Mouse (Mus musculus) right cerebral cortex, adult 2 months (tissue): ENCODE results near the gene 1700012P22Rik.

ENCODE experiments used
- DNase-seq, 2 experiments: peaks; one replicate each; pipeline ENCODE4 v3.0.0; 2021 to 2022; ENCODE audit warnings: low spot score in 2 of 2

The 1700012P22Rik gene

DNA sequence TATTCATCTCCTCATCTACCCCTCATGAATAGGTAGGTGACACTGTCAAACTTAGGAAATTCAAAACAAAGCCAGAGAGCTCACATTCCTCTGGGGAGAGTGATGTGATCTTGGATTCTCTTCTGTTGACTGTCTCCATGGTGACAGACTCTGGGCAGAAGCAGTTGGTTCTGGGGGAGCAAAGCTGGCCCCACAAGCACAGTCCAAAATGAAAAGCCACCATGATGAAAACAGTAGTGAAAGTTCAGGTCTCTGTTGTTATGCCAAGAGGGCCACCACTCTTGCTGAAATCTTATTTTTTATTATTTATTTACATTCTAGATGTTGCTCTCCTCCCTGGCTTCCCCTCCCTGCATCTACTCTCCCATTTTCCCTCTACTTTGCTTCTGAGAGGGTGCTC lies at the start of gene 1700012P22Rik:
TSS of gene 1700012P22Rik (minus strand) at position 101 of the 400 bp plus-strand sequence.
- DNase-seq, result no peak

- no peak for DNase-seq
Observed at GRCm38 (mm10) chr4:144468091-144468490, 29.5 kb upstream of the 1700012P22Rik start.

- DNase-seq, result no peak
Observed at GRCm38 (mm10) chr4:144465206-144465605, 26.6 kb upstream of the 1700012P22Rik start.

- DNase-seq, result no peak
Observed at GRCm38 (mm10) chr4:144463656-144464055, 25.1 kb upstream of the 1700012P22Rik start, which contains the start of gene Aadacl3. Aadacl3 (minus strand) TSS chr4:144463756.

DNA sequence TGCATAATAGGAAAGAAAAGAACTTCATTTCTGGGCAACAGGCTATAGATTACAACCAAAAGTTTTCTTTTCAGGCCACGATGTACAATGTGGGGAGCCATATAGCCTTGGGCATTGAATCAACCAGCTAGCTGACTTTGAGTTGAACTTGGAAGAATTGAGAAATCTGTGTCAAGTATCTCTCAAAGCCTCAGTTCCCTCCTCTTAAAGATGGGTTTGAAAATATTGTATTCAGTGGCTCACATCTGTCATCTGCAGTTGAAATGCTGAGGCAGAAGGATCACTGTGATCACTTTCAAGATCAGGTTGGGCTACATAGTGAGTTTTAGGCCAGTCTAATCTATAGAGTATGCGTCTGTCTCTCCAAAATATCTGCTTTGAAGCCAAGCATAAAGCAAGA lies 14.6 kb upstream of the 1700012P22Rik start, which contains the start of gene Gm9944:
TSS of gene Gm9944 (minus strand) at position 101 of the 400 bp plus-strand sequence.
- no peak for DNase-seq

- no peak for DNase-seq
Observed at GRCm38 (mm10) chr4:144448546-144448945, 10.0 kb upstream of the 1700012P22Rik start.

DNA sequence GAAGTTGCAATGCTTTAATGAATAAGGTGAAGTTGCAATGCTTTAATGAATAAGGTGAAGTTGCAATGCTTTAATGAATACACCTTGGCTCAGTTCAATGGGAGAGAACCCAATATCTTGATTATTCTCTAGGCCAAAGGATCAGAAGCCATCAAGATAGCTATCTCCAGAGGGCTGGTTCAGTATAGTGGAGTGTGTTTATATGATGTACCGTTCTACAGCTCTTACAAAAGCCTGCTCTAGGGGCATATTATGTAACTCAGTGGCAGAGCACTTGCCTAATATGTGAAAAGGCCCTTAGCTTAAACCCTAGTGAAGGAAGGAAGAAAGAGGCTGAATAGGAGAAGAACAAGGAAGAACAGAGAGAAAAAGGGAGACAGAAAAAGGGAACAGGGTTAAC lies 3.0 kb upstream of the 1700012P22Rik start:
- DNase-seq, result no peak

- no peak for DNase-seq
Observed at GRCm38 (mm10) chr4:144441095-144441494, 2.5 kb upstream of the 1700012P22Rik start.

DNA sequence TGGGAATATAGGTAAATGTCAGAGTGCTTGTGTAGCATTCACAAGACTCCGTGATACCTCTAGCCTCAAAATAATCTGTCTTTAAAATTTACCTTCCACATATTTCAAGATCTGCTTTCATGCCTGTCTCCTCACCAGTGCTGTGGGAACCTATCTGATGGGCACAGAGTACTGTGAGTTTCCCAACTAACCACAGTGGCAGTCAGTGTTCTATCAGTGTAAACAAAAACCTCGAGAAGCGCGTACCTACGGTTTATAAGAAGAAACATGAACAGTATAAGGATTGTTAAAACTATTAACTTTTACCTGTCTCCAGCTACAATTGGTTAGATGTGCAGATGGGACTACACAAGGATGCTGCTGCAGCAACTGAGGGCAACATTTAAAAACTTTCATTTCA lies 5.4 kb downstream of the 1700012P22Rik start:
- no peak for DNase-seq

DNA sequence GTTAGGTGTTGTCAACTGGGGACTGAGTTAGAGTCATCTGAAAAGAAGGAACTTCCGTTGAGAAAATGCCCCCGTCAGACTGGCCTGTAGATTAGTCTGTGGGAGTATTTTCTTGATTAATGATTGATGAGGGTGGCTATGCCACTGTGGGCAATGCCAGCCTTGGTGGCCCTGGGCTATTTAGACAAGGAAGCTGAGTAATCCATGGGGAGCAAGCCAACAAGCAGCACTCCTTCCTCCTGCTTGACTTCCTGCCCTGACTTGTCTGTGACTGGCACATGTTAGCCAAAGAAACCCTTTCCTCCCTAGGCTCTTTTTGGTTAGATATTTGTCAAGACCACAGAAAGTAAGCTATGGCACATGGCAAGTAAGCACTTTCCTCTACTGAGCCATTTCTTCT lies 7.8 kb downstream of the 1700012P22Rik start:
- no peak for DNase-seq

DNA sequence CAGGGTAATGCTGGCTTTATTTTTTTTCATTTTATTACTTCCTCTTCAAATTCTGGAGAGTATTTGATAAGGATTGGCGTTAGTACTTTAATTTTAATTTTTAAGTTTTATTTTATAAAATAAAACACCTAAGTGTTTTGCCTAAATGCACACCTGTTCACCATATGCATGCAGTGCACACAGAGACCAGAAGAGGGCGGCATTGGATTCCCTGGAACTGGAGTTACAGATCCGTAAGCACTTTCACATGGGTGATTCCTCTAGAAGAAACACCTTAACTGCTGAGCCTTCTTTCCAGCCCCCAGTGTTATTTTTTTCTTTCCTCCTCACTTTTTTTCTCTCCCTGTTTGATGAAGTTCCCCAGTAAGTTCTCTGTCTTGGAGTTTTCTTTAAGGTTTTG lies 9.7 kb downstream of the 1700012P22Rik start:
- no peak for DNase-seq

- DNase-seq, result no peak
Observed at GRCm38 (mm10) chr4:144424590-144424989, 14.0 kb downstream of the 1700012P22Rik start.

GRCm38 (mm10) chr4:144420644-144421043 lies 17.9 kb downstream of the 1700012P22Rik start:
- no peak for DNase-seq

- no peak for DNase-seq
Observed at GRCm38 (mm10) chr4:144408290-144408689, 30.3 kb downstream of the 1700012P22Rik start, which contains the start of gene Pramef12. Pramef12 (minus strand) TSS chr4:144408464.

DNA sequence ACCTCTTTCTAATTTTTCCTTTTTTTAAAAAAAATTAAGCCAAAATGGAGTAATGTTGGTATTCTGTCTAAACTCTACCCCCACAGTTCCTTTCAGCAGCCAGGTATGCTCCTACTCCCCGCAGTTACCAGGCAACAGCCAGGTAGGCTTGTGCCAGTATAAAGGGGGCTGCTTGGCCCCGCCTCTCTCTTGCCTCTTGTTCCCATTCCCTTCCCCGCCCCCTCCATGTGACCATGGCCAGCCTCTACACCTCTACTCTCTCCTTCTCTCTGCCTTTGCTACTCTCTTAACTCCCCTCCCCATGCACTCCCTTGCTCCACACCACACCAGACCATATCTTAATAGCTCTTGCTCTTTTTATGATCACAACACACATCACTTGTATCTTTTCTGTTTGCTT lies 32.3 kb downstream of the 1700012P22Rik start:
- DNase-seq, result no peak

GRCm38 (mm10) chr4:144404456-144405086 lies 34.0 kb downstream of the 1700012P22Rik start:
- DNase-seq, result no peak

- DNase-seq, result no peak
Observed at GRCm38 (mm10) chr4:144402712-144403111, 35.9 kb downstream of the 1700012P22Rik start.

GRCm38 (mm10) chr4:144396316-144396715 lies 42.3 kb downstream of the 1700012P22Rik start:
- no peak for DNase-seq

DNA sequence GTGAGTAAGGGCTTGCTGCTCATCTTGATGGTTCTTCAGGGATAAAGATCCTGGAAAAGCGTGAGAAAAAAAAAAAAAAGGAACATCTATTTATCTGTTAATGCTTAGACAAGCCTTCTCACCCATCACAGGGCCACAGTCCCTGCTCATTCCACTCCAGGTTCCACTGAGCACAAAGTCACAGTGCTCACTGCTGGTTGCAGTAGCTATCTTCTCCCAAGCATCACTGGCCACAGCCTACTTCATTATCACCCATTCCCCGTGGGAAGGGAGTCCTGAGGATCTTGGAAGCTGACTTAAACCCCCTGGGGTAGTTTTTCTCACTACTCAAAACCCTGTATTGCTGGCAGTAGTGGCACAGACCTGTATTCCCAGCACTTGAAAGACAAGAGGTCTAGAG lies 60.7 kb downstream of the 1700012P22Rik start, which contains the start of gene Pramef20:
TSS of gene Pramef20 (minus strand) at position 23 of the 400 bp plus-strand sequence.
- DNase-seq, result no peak
